Mouse (Mus musculus) spleen, adult 10 weeks (tissue): ENCODE measurements around the gene Metap2. TPM values are rescaled to one million over a fixed set of nuclear protein-coding genes. Genes with fewer than 3 reads are reported as not detected.

ENCODE experiments used
- polyA plus RNA-seq: library from polyadenylated mRNA; stranded (reverse); fragments of 350-450 nt; fragmentation: Illumina TruSeq; extraction: RNeasy Lipid Tissue Mini Kit (QIAGEN cat#74804); gene quantifications from one replicate; pipeline ENCODE4 v1.2.3, GENCODE M21; 2015; ENCODE audit warnings: low replicate concordance; ENCODE audit not compliant: insufficient read depth

Metap2 gene
- 317 TPM for polyA plus RNA-seq

DNA sequence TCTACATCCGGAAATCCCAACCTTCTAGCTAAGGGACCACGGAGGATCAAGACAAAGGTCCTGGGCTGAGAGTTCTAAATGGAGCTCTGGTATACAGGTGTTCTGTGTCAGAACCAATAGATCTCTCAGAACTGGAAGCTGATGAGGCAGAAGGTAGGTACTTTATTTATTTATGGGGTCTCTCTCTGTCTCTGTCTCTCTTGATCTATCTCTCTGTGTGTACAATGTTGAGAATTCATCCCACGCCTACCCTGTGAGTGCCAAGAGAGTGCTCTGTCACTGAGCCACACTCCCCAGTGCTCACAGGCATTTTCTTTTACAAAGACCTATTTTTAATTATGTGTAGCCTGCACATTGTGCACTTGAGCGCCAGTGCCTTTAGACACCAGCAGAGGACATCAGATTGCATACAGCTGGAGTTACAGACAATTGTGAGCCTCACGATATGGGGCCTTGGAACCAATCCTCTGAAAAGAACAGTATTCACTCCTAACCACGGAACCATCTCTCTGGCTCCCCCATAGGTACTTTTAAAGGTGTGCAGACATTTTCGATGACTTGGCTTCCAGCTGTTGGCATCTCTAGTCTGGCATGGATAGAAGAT is at the start of gene Metap2:
Metap2 (minus strand) TSS at position 51 of the 604 bp plus-strand sequence.

GRCm38 (mm10) chr10:93830931-93831729 is 65.8 kb downstream of the Metap2 start, which contains the start of gene Usp44:
Gene Usp44, plus strand, starts transcription at chr10:93831555.

Other genes with a start within 250 kb of the Metap2 start
- gene Usp44, start 65.5 kb downstream of the Metap2 start, polyA plus RNA-seq: 0.10 TPM
- gene Vezt, start 138.7 kb upstream of the Metap2 start, polyA plus RNA-seq: 14.8 TPM
- 15.3 TPM for gene Fgd6, start 138.9 kb upstream of the Metap2 start, polyA plus RNA-seq